Mouse (Mus musculus) megakaryocyte progenitor cell, adult 5-6 weeks (primary cell): Measurements from ENCODE around the gene Ccdc170. TPM values are rescaled to one million over a fixed set of nuclear protein-coding genes. Genes with fewer than 3 reads are reported as not detected.
A peak's percentile ranks its signal among the peaks of the same experiment; 100 is the strongest.

Experiments
- ATAC-seq: replicated peaks from 2 replicates; pipeline ENCODE4 v1.8.0; 2016; ENCODE audit warnings: mild to moderate bottlenecking, moderate TSS enrichment, inconsistent platforms; ENCODE audit not compliant: poor library complexity
- total RNA-seq, 2 experiments: library from RNA; stranded (forward) in 1 of 2; stranded (reverse) in 1 of 2; fragments of 157-497, 149-512 nt in 1 of 2; fragments of 200-1000 nt in 1 of 2; gene quantifications; 2 replicates each; pipeline versions ENCODE4 v1.2.3 to v1.2.4; 2015 to 2017

The Ccdc170 gene
- total RNA-seq, 2 experiments from 2014 or later = 0.10 to 0.37 TPM

GRCm38 (mm10) chr10:4598244-4598842, 116.0 kb downstream of the Ccdc170 start:
- ATAC-seq = peak; percentile 73

DNA sequence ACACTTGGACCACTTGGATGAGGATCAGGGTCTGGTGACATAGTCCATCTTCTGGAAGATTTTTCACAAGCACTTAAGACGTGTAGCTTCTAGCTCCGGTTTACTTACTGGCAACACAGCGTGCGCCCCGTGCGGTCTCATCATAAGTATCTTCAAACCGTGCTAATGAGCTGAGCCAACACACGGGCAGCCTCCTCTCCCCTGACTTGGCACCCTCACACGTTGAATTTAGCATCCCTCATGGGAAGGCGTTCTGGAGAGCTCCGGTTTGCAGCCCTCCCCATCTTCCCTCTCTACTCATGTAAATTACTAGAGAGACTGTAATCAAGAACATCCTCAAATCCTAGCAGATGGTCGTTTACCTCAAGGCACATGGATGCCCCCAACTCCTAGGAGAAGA, 116.6 kb downstream of the Ccdc170 start:
- ATAC-seq = no peak

DNA sequence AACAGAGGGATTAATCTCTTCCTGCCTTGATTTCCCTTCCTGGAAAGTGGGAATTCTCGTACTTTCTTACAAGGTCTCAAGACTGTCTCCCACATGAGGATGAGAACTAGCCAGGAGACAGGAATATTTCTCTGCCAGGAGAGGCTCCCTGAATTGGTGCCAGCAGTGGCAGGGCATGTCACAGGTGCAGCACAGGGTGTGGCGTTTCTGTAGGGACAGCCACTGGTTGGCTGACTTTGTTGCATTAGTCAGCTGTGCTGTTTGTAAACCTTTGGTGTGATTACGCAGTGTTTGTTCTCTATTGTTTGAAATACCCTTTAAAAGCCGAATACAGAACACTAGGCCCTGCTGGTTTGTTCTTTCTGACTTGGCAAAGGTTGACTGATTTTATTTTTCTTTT, 117.3 kb downstream of the Ccdc170 start:
- ATAC-seq = no peak

GRCm38 (mm10) chr10:4600796-4601474, 118.6 kb downstream of the Ccdc170 start:
- peak; percentile 42; the same call in 1 of the 2 replicates for ATAC-seq

DNA sequence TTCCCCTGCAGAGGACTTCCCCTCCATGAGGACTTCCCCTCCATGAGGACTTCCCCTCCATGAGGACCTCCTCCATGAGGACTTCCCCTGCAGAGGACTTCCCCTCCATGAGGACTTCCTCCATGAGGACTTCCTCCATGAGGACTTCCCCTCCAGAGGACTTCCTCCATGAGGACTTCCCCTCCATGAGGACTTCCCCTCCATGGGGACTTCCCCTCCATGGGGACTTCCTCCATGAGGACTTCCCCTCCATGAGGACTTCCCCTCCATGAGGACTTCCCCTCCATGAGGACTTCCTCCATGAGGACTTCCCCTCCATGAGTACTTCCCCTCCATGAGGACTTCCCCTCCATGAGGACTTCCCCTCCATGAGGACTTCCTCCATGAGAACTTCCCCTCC, 119.3 kb downstream of the Ccdc170 start:
- ATAC-seq = 0 out of 2 replicates have a peak, but pooled peaks have one; percentile 17

- ATAC-seq = no peak
Observed at GRCm38 (mm10) chr10:4602466-4602865, 120.2 kb downstream of the Ccdc170 start.

- no peak for ATAC-seq
Observed at GRCm38 (mm10) chr10:4604527-4605209, 122.4 kb downstream of the Ccdc170 start.

- ATAC-seq = no peak
Observed at GRCm38 (mm10) chr10:4610234-4610633, 127.9 kb downstream of the Ccdc170 start.

DNA sequence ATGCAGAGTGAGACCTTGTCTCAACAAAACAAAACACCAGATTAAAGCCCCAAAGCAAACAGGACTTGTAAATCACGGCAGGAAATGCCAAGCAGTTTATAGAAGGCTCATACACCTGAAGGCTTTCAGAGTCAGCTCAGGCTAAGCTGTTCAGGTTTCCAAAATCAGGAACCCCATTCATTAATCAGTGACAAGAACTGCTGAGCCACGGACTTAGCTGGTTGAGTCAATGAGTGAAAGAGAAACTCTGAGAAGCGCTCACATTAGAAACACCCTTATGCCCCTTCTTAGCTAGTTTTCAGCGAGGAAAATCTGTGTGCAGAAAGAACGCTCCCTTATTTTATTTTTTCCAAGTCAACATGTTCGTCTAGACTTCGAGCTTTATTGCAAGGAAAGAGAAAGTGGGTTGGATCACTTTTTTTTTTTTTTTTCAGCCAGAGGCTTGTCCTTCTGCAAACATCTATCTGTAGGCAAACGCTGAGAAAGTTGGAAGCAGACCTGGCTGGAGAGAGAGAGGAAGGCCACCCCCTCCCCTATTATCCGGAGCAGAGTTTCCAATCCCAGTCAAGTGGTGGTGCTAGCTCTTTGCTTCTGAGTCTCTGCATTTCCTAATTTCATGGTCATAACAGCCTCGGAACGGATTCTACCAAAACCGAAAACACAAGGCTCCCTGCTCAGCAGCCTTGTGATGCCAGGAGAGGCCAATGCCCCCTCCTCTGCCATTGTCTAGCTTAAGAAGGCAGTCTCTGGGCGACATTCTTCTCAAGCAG, 129.3 kb downstream of the Ccdc170 start, which contains the start of gene Esr1:
Esr1 (plus strand) TSS at position 208 of the 770 bp plus-strand sequence.
- ATAC-seq = peak; percentile 51

Other genes starting within 250 kb of the Ccdc170 start
- 0.12 and 0.59 TPM in 2 replicates for gene Akap12, start 216.1 kb upstream of the Ccdc170 start, total RNA-seq (2015)
- 0.21 and 0.64 TPM in 2 replicates for gene Akap12, start 216.1 kb upstream of the Ccdc170 start, total RNA-seq (2017)
- 15.5 and 17.5 TPM in 2 replicates for gene Zbtb2, start 94.4 kb upstream of the Ccdc170 start, total RNA-seq (2015)
- 10.7 and 11.9 TPM in 2 replicates for gene Zbtb2, start 94.4 kb upstream of the Ccdc170 start, total RNA-seq (2017)
- gene Rmnd1, start 50.1 kb upstream of the Ccdc170 start, total RNA-seq (2015) = 74.5 and 95.0 TPM in 2 replicates
- 41.0 and 79.0 TPM in 2 replicates for gene Rmnd1, start 50.1 kb upstream of the Ccdc170 start, total RNA-seq (2017)
- 33.8 and 35.8 TPM in 2 replicates for gene Armt1, start 50.0 kb upstream of the Ccdc170 start, total RNA-seq (2015)
- 36.9 and 52.4 TPM in 2 replicates for gene Armt1, start 50.0 kb upstream of the Ccdc170 start, total RNA-seq (2017)
- gene Esr1, start 129.1 kb downstream of the Ccdc170 start, total RNA-seq (2015) = 14.4 and 16.2 TPM in 2 replicates
- gene Esr1, start 129.1 kb downstream of the Ccdc170 start, total RNA-seq (2017) = 9.5 and 10.9 TPM in 2 replicates